Mouse (Mus musculus) limb, embryonic 14.5 days (tissue): ENCODE data around the gene Mark3. TPM values are rescaled to one million over a fixed set of nuclear protein-coding genes. Genes with fewer than 3 reads are reported as not detected.

Source experiments
- ATAC-seq: fragments of 200-750 bp; cut with Nextera tagmentation; 2 replicates; pipeline ENCODE4 v1.8.0; 2017; ENCODE audit warnings: low read depth, moderate number of reproducible peaks, moderate TSS enrichment; ENCODE audit not compliant: low FRiP score
- DNase-seq: peaks from one replicate; pipeline ENCODE4 v3.0.0-alpha.2; 2015; ENCODE audit warnings: low spot score
- H3K27ac ChIP-seq: fragments of 300-500 bp; sonication (generic); replicated peaks from 2 replicates; pipeline ENCODE4 v1.5.1; 2014; ENCODE audit warnings: low read depth, mild to moderate bottlenecking, low read length, moderate library complexity, mixed read lengths
- H3K27me3 ChIP-seq: fragments of 300-500 bp; sonication (generic); 2 replicates; pipeline ENCODE4 v1.6.1; 2014; ENCODE audit warnings: low read length, mixed read lengths; ENCODE audit not compliant: control insufficient read depth, insufficient read depth
- H3K36me3 ChIP-seq: fragments of 300-500 bp; sonication (generic); 2 replicates; pipeline ENCODE4 v1.6.1; 2014; ENCODE audit warnings: mild to moderate bottlenecking, low read length, moderate library complexity, mixed read lengths; ENCODE audit not compliant: control insufficient read depth, insufficient read depth
- H3K4me1 ChIP-seq: fragments of 300-500 bp; sonication (generic); 2 replicates; pipeline ENCODE4 v1.6.1; 2014; ENCODE audit warnings: antibody characterized with exemption, low read length, mixed read lengths; ENCODE audit not compliant: control insufficient read depth, insufficient read depth
- H3K4me2 ChIP-seq: fragments of 300-500 bp; sonication (generic); replicated peaks from 2 replicates; pipeline ENCODE4 v1.6.1; 2014; ENCODE audit warnings: low read depth, mild to moderate bottlenecking, low read length, moderate library complexity; ENCODE audit not compliant: severe bottlenecking
- H3K4me3 ChIP-seq: fragments of 300-500 bp; sonication (generic); replicated peaks from 2 replicates; pipeline ENCODE4 v1.5.1; 2014; ENCODE audit warnings: low read length
- H3K9ac ChIP-seq: fragments of 300-500 bp; sonication (generic); 2 replicates; pipeline ENCODE4 v1.6.1; 2014; ENCODE audit warnings: mild to moderate bottlenecking, low read depth, low read length, moderate library complexity; ENCODE audit not compliant: severe bottlenecking
- H3K9me3 ChIP-seq: fragments of 300-500 bp; sonication (generic); 2 replicates; pipeline ENCODE4 v1.6.1; 2016; ENCODE audit warnings: low read length; ENCODE audit not compliant: control insufficient read depth
- POLR2A ChIP-seq: fragments of 200-500 bp; IDR thresholded peaks from 2 replicates; pipeline ENCODE4 v1.8.0; 2012; ENCODE audit warnings: inconsistent platforms, mild to moderate bottlenecking, moderate library complexity, borderline replicate concordance; ENCODE audit not compliant: insufficient read depth, insufficient read length; ENCODE audit errors: extremely low read depth
- WGBS: fragments of 180-500 bp; shearing (Covaris S2); extraction: QIAGEN DNeasy Blood & Tissue Kit; methylation state at CpG from one replicate; pipeline ENCODE4 v1.1.7; 2014; 5-methylcytosine and 5-hydroxymethylcytosine counted together
- polyA plus RNA-seq, 2 experiments: library from polyadenylated mRNA; depleted of rRNA in 1 of 2; stranded (reverse) in 1 of 2; unstranded in 1 of 2; fragments of >200 nt; fragmentation: Nextera tagmentation in 1 of 2; extraction: Ambion mirVana in 1 of 2; gene quantifications; 2 replicates each; pipeline versions ENCODE4 v1.2.1 to v1.2.3; 2012 to 2014

The Mark3 gene
- polyA plus RNA-seq, 2 experiments, result 49.8 to 80.5 TPM

GRCm38 (mm10) chr12:111648061-111648645, 73.8 kb downstream of the Mark3 start:
- ATAC-seq (peak; percentile 58; the same call in 1 of the 2 replicates), DNase-seq (no peak)
- H3K4me3 ChIP-seq, result no peak overlapping the region
- no peaks in the 10 kb centered on the region for H3K9me3 ChIP-seq
- H3K9ac ChIP-seq, result no peak overlapping the region
- H3K4me1 ChIP-seq, result no peaks in the 10 kb centered on the region
- H3K36me3 ChIP-seq, result peaks cover 90% of the 10 kb centered on the region
- H3K27ac ChIP-seq, result no peak overlapping the region
- TF ChIP-seq POLR2A, result no peak
- no peak overlapping the region for H3K4me2 ChIP-seq
- 63% methylated on average over 6 of the region's 6 CpGs for WGBS
- no peaks in the 10 kb centered on the region for H3K27me3 ChIP-seq

GRCm38 (mm10) chr12:111652953-111653352, 78.6 kb downstream of the Mark3 start:
- Histone ChIP-seq H3K4me1 (no peaks in the 10 kb centered on the region), H3K36me3 (peaks cover 88% of the 10 kb centered on the region), H3K9me3 (no peaks in the 10 kb centered on the region), H3K4me2 (no peak overlapping the region), H3K4me3 (no peak overlapping the region), H3K27me3 (no peaks in the 10 kb centered on the region), H3K27ac (no peak overlapping the region), H3K9ac (no peak overlapping the region)
- DNase-seq (no peak), ATAC-seq (no peak)
- TF ChIP-seq POLR2A, result no peak
- WGBS, result 88% methylated on average over 3 of the region's 3 CpGs

GRCm38 (mm10) chr12:111653434-111653833, 79.1 kb downstream of the Mark3 start:
- TF ChIP-seq POLR2A, result no peak
- H3K36me3 ChIP-seq, result peaks cover 85% of the 10 kb centered on the region
- no peak overlapping the region for H3K4me2 ChIP-seq
- DNase-seq, result peak; percentile 71
- no peak for ATAC-seq
- WGBS, result 44% methylated on average over 3 of the region's 3 CpGs
- no peaks in the 10 kb centered on the region for H3K4me1 ChIP-seq
- H3K9me3 ChIP-seq, result no peaks in the 10 kb centered on the region
- H3K27me3 ChIP-seq, result no peaks in the 10 kb centered on the region
- H3K4me3 ChIP-seq, result no peak overlapping the region
- no peak overlapping the region for H3K27ac ChIP-seq
- H3K9ac ChIP-seq, result no peak overlapping the region

GRCm38 (mm10) chr12:111655695-111656094, 81.4 kb downstream of the Mark3 start:
- ATAC-seq, result no peak
- 90% methylated on average over 11 of the region's 11 CpGs for WGBS

GRCm38 (mm10) chr12:111659331-111659730, 85.0 kb downstream of the Mark3 start:
- no peak overlapping the region for H3K4me3 ChIP-seq
- WGBS, result 96% methylated on average over 4 of the region's 4 CpGs
- peaks cover 42% of the 10 kb centered on the region for H3K36me3 ChIP-seq
- no peak for TF ChIP-seq POLR2A
- H3K27me3 ChIP-seq, result no peaks in the 10 kb centered on the region
- H3K4me2 ChIP-seq, result no peak overlapping the region
- no peak overlapping the region for H3K9ac ChIP-seq
- H3K9me3 ChIP-seq, result no peaks in the 10 kb centered on the region
- DNase-seq, result no peak
- ATAC-seq, result no peak
- no peak overlapping the region for H3K27ac ChIP-seq
- no peaks in the 10 kb centered on the region for H3K4me1 ChIP-seq

More at GRCm38 (mm10) chr12:111655695-111656094, 81.4 kb downstream of the Mark3 start:
- Histone ChIP-seq H3K27ac (no peak overlapping the region), H3K4me1 (no peaks in the 10 kb centered on the region), H3K9me3 (no peaks in the 10 kb centered on the region), H3K4me2 (no peak overlapping the region), H3K27me3 (no peaks in the 10 kb centered on the region), H3K4me3 (no peak overlapping the region), H3K36me3 (peaks cover 68% of the 10 kb centered on the region), H3K9ac (no peak overlapping the region)
- DNase-seq, result no peak
- TF ChIP-seq POLR2A, result no peak
